Mouse (Mus musculus): ENCODE measurements at regions not wholly inside any gene's neighbourhood (a gene's known extent, or its start where the extent isn't known, plus 50 kb on each side); places are given as distances from the start of the nearest gene placed in this dataset.

- Histone ChIP-seq H3K36me3 (ENCODE audit: control insufficient read depth, insufficient read depth, low read length) (no peaks in the 10 kb centered on the region), H3K27me3 (ENCODE audit: control insufficient read depth, insufficient read depth, low read length) (no peaks in the 10 kb centered on the region), H3K27ac (ENCODE audit: insufficient read depth, low read length) (no peak overlapping the region), H3K4me1 (ENCODE audit: control insufficient read depth, insufficient read depth, insufficient read length) (no peaks in the 10 kb centered on the region), H3K4me3 (ENCODE audit: extremely low read depth, insufficient read depth, insufficient read length) (no peak overlapping the region)
- no peak for DNase-seq (ENCODE audit: low read depth in 1 of 2, low spot score in 2 of 2)
- 96% methylated on average over 5 of the region's 5 CpGs for WGBS
- TF ChIP-seq CTCF (IDR thresholded peaks at IDR 0.05; ENCODE audit: extremely low read depth, insufficient read depth, insufficient read length, insufficient replicate concordance) (no peak), POLR2A (IDR thresholded peaks at IDR 0.05; ENCODE audit: low read depth, low read length) (no peak)
These were observed 460.1 kb downstream of the Ccdc171 start for GRCm38 (mm10) chr4:83985451-83985850.

DNA sequence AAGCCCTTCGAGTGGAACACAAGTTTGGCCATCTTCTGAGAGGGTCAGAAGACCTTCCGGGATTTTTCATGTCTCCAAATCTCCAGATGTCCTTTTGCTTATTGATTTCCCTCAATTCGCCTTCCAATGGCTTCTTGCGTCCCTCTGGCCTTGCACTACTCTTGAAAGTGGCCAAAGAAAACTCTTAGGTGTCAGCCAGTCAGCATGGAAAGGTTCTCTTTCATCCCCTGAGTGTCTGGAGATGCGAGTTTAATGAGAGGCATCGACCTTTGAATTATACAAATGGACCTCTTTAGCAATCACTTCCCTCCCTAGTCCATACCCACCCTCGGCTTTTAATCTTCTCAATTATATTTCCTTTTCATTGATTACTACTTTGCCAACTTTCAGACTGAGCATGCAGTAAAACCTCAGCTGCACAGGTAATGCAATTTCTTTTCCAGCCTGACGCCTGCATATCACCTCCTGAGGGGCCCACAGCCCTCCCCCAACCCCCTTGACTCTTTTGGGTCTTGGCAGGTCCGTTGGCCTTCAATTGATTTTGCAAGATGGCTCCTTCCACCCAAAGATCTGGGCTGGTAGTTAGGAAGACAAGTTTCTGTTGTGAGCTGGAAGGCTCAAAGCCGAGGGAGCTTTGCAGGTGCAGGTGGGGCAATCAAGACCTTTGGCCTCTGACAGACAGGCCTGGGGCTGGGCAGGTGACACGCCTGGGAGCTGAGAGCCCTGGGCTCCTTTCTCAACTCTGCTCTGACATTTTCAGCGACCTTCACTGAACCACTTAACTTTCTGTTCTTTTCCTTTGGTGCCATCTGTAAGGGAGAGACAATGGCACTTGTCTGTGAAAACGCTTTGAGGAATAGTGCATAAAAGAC is 461.8 kb downstream of the Ccdc171 start:
- Histone ChIP-seq H3K27ac (ENCODE audit: insufficient read depth, low read length) (no peak overlapping the region), H3K4me1 (ENCODE audit: control insufficient read depth, insufficient read depth, insufficient read length) (no peaks in the 10 kb centered on the region), H3K4me3 (ENCODE audit: extremely low read depth, insufficient read depth, insufficient read length) (no peak overlapping the region), H3K36me3 (ENCODE audit: control insufficient read depth, insufficient read depth, low read length) (no peaks in the 10 kb centered on the region), H3K27me3 (ENCODE audit: control insufficient read depth, insufficient read depth, low read length) (no peaks in the 10 kb centered on the region)
- 86% methylated on average over 13 of the region's 13 CpGs for WGBS
- no peak for TF ChIP-seq POLR2A (IDR thresholded peaks at IDR 0.05; ENCODE audit: low read depth, low read length)
- TF ChIP-seq CTCF (IDR thresholded peaks at IDR 0.05; ENCODE audit: extremely low read depth, insufficient read depth, insufficient read length, insufficient replicate concordance) = no peak
- DNase-seq (ENCODE audit: low read depth in 1 of 2, low spot score in 2 of 2) = no peak

GRCm38 (mm10) chr4:83987846-83988245 is 462.5 kb downstream of the Ccdc171 start:
- TF ChIP-seq POLR2A (IDR thresholded peaks at IDR 0.05; ENCODE audit: low read depth, low read length) = no peak
- TF ChIP-seq CTCF (IDR thresholded peaks at IDR 0.05; ENCODE audit: extremely low read depth, insufficient read depth, insufficient read length, insufficient replicate concordance) = no peak
- H3K27ac ChIP-seq (ENCODE audit: insufficient read depth, low read length) = no peak overlapping the region
- no peak for DNase-seq (ENCODE audit: low read depth in 1 of 2, low spot score in 2 of 2)

GRCm38 (mm10) chr4:83988314-83988713 is 463.0 kb downstream of the Ccdc171 start:
- Histone ChIP-seq H3K36me3 (ENCODE audit: control insufficient read depth, insufficient read depth, low read length) (no peaks in the 10 kb centered on the region), H3K27ac (ENCODE audit: insufficient read depth, low read length) (no peak overlapping the region), H3K4me1 (ENCODE audit: control insufficient read depth, insufficient read depth, insufficient read length) (no peaks in the 10 kb centered on the region), H3K4me3 (ENCODE audit: extremely low read depth, insufficient read depth, insufficient read length) (no peak overlapping the region), H3K27me3 (ENCODE audit: control insufficient read depth, insufficient read depth, low read length) (no peaks in the 10 kb centered on the region)
- WGBS = 12% methylated on average over 5 of the region's 5 CpGs
- TF ChIP-seq POLR2A (IDR thresholded peaks at IDR 0.05; ENCODE audit: low read depth, low read length) (no peak), CTCF (IDR thresholded peaks at IDR 0.05; ENCODE audit: extremely low read depth, insufficient read depth, insufficient read length, insufficient replicate concordance) (no peak)
- no peak for DNase-seq (ENCODE audit: low read depth in 1 of 2, low spot score in 2 of 2)

More at GRCm38 (mm10) chr4:83987846-83988245, 462.5 kb downstream of the Ccdc171 start:
- H3K36me3 ChIP-seq (ENCODE audit: control insufficient read depth, insufficient read depth, low read length) = no peaks in the 10 kb centered on the region
- no peaks in the 10 kb centered on the region for H3K27me3 ChIP-seq (ENCODE audit: control insufficient read depth, insufficient read depth, low read length)
- no peak overlapping the region for H3K4me3 ChIP-seq (ENCODE audit: extremely low read depth, insufficient read depth, insufficient read length)
- WGBS = 57% methylated on average over 12 of the region's 12 CpGs
- H3K4me1 ChIP-seq (ENCODE audit: control insufficient read depth, insufficient read depth, insufficient read length) = no peaks in the 10 kb centered on the region

GRCm38 (mm10) chr4:83990126-83990989 is 465.0 kb downstream of the Ccdc171 start:
- Histone ChIP-seq H3K36me3 (ENCODE audit: control insufficient read depth, insufficient read depth, low read length) (no peaks in the 10 kb centered on the region), H3K4me1 (ENCODE audit: control insufficient read depth, insufficient read depth, insufficient read length) (no peaks in the 10 kb centered on the region), H3K27me3 (ENCODE audit: control insufficient read depth, insufficient read depth, low read length) (no peaks in the 10 kb centered on the region), H3K27ac (ENCODE audit: insufficient read depth, low read length) (no peak overlapping the region), H3K4me3 (ENCODE audit: extremely low read depth, insufficient read depth, insufficient read length) (no peak overlapping the region)
- no peak for TF ChIP-seq CTCF (IDR thresholded peaks at IDR 0.05; ENCODE audit: extremely low read depth, insufficient read depth, insufficient read length, insufficient replicate concordance)
- no peak for TF ChIP-seq POLR2A (IDR thresholded peaks at IDR 0.05; ENCODE audit: low read depth, low read length)
- no peak for DNase-seq (ENCODE audit: low read depth in 1 of 2, low spot score in 2 of 2)
- 73% methylated on average over 13 of the region's 13 CpGs for WGBS

GRCm38 (mm10) chr4:83991195-83991594 is 465.9 kb downstream of the Ccdc171 start:
- Histone ChIP-seq H3K27ac (ENCODE audit: insufficient read depth, low read length) (no peak overlapping the region), H3K36me3 (ENCODE audit: control insufficient read depth, insufficient read depth, low read length) (no peaks in the 10 kb centered on the region), H3K4me1 (ENCODE audit: control insufficient read depth, insufficient read depth, insufficient read length) (no peaks in the 10 kb centered on the region), H3K4me3 (ENCODE audit: extremely low read depth, insufficient read depth, insufficient read length) (no peak overlapping the region), H3K27me3 (ENCODE audit: control insufficient read depth, insufficient read depth, low read length) (no peaks in the 10 kb centered on the region)
- WGBS = 27% methylated on average over 4 of the region's 4 CpGs
- no peak for DNase-seq (ENCODE audit: low read depth in 1 of 2, low spot score in 2 of 2)
- no peak for TF ChIP-seq POLR2A (IDR thresholded peaks at IDR 0.05; ENCODE audit: low read depth, low read length)
- TF ChIP-seq CTCF (IDR thresholded peaks at IDR 0.05; ENCODE audit: extremely low read depth, insufficient read depth, insufficient read length, insufficient replicate concordance) = no peak
